ENCODE assay signal across 8 mouse cellular contexts in genomic region chr3:90615415-90615814, GRCm38 (mm10). TPM values are rescaled to one million over a fixed set of nuclear protein-coding genes. Genes with fewer than 3 reads are reported as not detected.
DNase-seq lines count a peak whose midpoint lies in the region; ATAC-seq and TF ChIP-seq lines count a peak whose summit lies in the region.

No protein-coding gene starts in this region.

- H3K79me2 ChIP-seq in myocyte (ENCODE audit: control insufficient read depth, insufficient read depth), result peaks cover 29% of the 10 kb centered on the region

- no peak overlapping the region for H3K9ac ChIP-seq in embryonic facial prominence, embryonic 14.5 days (ENCODE audit: low read depth, low read length)
- H3K9ac ChIP-seq in kidney, embryonic 15.5 days, result no peak overlapping the region
- no peak overlapping the region for H3K9ac ChIP-seq in stomach, embryonic 15.5 days

- ATAC-seq in embryonic facial prominence, embryonic 14.5 days (ENCODE audit: low read depth), result peak; percentile 84
- peak; percentile 65 for ATAC-seq in kidney, embryonic 15.5 days (replicated peaks; ENCODE audit: low FRiP score)
- peak; percentile 68 for ATAC-seq in stomach, embryonic 15.5 days (ENCODE audit: insufficient read depth, low FRiP score, low read depth)

- peak overlapping the region; percentile 25 for H3K4me2 ChIP-seq in embryonic facial prominence, embryonic 14.5 days (ENCODE audit: low read depth, low read length)
- peak overlapping the region; percentile 20; the same call in 1 of the 2 replicates for H3K4me2 ChIP-seq in kidney, embryonic 15.5 days
- H3K4me2 ChIP-seq in myocyte (ENCODE audit: low read depth), result peak overlapping the region; percentile 90
- H3K4me2 ChIP-seq in stomach, embryonic 15.5 days, result peak overlapping the region; percentile 71

- no peaks in the 10 kb centered on the region for H3K27me3 ChIP-seq in embryonic facial prominence, embryonic 14.5 days (replicated peaks; ENCODE audit: control insufficient read depth, insufficient read depth, low read length)
- peaks cover 16% of the 10 kb centered on the region; the same call in 1 of the 2 replicates for H3K27me3 ChIP-seq in heart, embryonic 10.5 days (ENCODE audit: insufficient read depth, poor library complexity, severe bottlenecking)
- no peaks in the 10 kb centered on the region for H3K27me3 ChIP-seq in kidney, embryonic 15.5 days
- H3K27me3 ChIP-seq in myocyte (ENCODE audit: control insufficient read depth, insufficient read depth, insufficient read length), result no peaks in the 10 kb centered on the region
- H3K27me3 ChIP-seq in stomach, embryonic 15.5 days (replicated peaks), result no peaks in the 10 kb centered on the region

- no peak overlapping the region for H3K27ac ChIP-seq in embryonic facial prominence, embryonic 14.5 days (replicated peaks; ENCODE audit: low read depth, low read length)
- no peak overlapping the region for H3K27ac ChIP-seq in heart, embryonic 10.5 days
- no peak overlapping the region for H3K27ac ChIP-seq in kidney, embryonic 15.5 days
- peak overlapping the region; percentile 85; the same call in 1 of the 2 replicates for H3K27ac ChIP-seq in stomach, embryonic 15.5 days

- H3K9me3 ChIP-seq in embryonic facial prominence, embryonic 14.5 days (ENCODE audit: control insufficient read depth, low read length), result 0 out of 2 replicates have a peak, but pooled peaks cover 3% of the 10 kb centered on the region
- H3K9me3 ChIP-seq in heart, embryonic 10.5 days, result no peaks in the 10 kb centered on the region
- H3K9me3 ChIP-seq in kidney, embryonic 15.5 days (replicated peaks), result no peaks in the 10 kb centered on the region
- H3K9me3 ChIP-seq in stomach, embryonic 15.5 days, result no peaks in the 10 kb centered on the region

- H3ac ChIP-seq in myocyte (ENCODE audit: control insufficient read depth, insufficient read length), result no peak overlapping the region

- WGBS in embryonic facial prominence, embryonic 14.5 days, result 10% methylated on average over 7 of the region's 7 CpGs
- 11% methylated on average over 7 of the region's 7 CpGs for WGBS in heart, embryonic 10.5 days
- 9% methylated on average over 7 of the region's 7 CpGs for WGBS in kidney, embryonic 15.5 days
- 9% methylated on average over 7 of the region's 7 CpGs for WGBS in stomach, embryonic 15.5 days

- H3K4me3 ChIP-seq in embryonic facial prominence, embryonic 14.5 days (ENCODE audit: low read depth, low read length), result no peak overlapping the region
- no peak overlapping the region for H3K4me3 ChIP-seq in heart, embryonic 10.5 days
- H3K4me3 ChIP-seq in kidney, embryonic 15.5 days (replicated peaks), result no peak overlapping the region
- H3K4me3 ChIP-seq in myocyte, result peak overlapping the region; percentile 99
- H3K4me3 ChIP-seq in stomach, embryonic 15.5 days (replicated peaks), result peak overlapping the region; percentile 51

- H3K4me1 ChIP-seq in embryonic facial prominence, embryonic 14.5 days (ENCODE audit: control insufficient read depth, insufficient read depth, low read length), result peaks cover 20% of the 10 kb centered on the region
- H3K4me1 ChIP-seq in heart, embryonic 10.5 days, result peaks cover 15% of the 10 kb centered on the region
- peaks cover 40% of the 10 kb centered on the region for H3K4me1 ChIP-seq in kidney, embryonic 15.5 days
- H3K4me1 ChIP-seq in stomach, embryonic 15.5 days, result peaks cover 21% of the 10 kb centered on the region

- peak; percentile 33 for TF ChIP-seq POLR2A in myocyte (IDR thresholded peaks at IDR 0.05; ENCODE audit: insufficient read length, low read depth)

- H3K36me3 ChIP-seq in embryonic facial prominence, embryonic 14.5 days (ENCODE audit: control insufficient read depth, insufficient read depth, low read length), result no peaks in the 10 kb centered on the region
- H3K36me3 ChIP-seq in heart, embryonic 10.5 days, result no peaks in the 10 kb centered on the region
- no peaks in the 10 kb centered on the region for H3K36me3 ChIP-seq in kidney, embryonic 15.5 days
- H3K36me3 ChIP-seq in myocyte (ENCODE audit: control insufficient read depth, insufficient read depth), result peaks cover 47% of the 10 kb centered on the region
- no peaks in the 10 kb centered on the region for H3K36me3 ChIP-seq in stomach, embryonic 15.5 days

- peak; percentile 82 to 87 for DNase-seq in B cell, adult 2 months
- DNase-seq in adrenal gland, postnatal 36 days, result peak; percentile 77 to 82
- DNase-seq in embryonic facial prominence, embryonic 14.5 days (ENCODE audit: low spot score), result peak; percentile 88
- peak; percentile 81 for DNase-seq in heart, embryonic 10.5 days (ENCODE audit: low spot score)
- DNase-seq in liver, result peak; percentile 54

TF ChIP-seq in myocyte, 11 proteins besides CTCF, POLR2A, EP300 and RAD21:
- TF ChIP-seq POLR2AphosphoS2 (IDR thresholded peaks at IDR 0.05; ENCODE audit: insufficient read length, low read depth) (peak; percentile 54), REST (IDR thresholded peaks at IDR 0.05; ENCODE audit: insufficient read depth, insufficient read length) (no peak)

RNA-seq across cellular contexts. Expression of gene S100a6, which starts 2.7 kb away (rescaled TPM):
- total RNA-seq in adrenal gland, postnatal 36 days (2021), result 10 to 100 TPM; 42.5 to 68.0 TPM
- polyA plus RNA-seq in embryonic facial prominence, embryonic 14.5 days (2014; fragmentation: Nextera tagmentation; extraction: Ambion mirVana), result 190 and 334 TPM in 2 replicates
- polyA plus RNA-seq in heart, embryonic 10.5 days (2016; fragmentation: Nextera tagmentation; extraction: Ambion mirVana), result 27.3 and 28.9 TPM in 2 replicates
- polyA plus RNA-seq in kidney, embryonic 15.5 days (2015; fragmentation: Nextera tagmentation; extraction: Ambion mirVana), result 168 and 169 TPM in 2 replicates
- polyA plus RNA-seq in myocyte (2012; fragmentation: generic; extraction: Trizol), result 2,472 TPM
- polyA plus RNA-seq in stomach, embryonic 15.5 days (2015; fragmentation: Nextera tagmentation; extraction: Ambion mirVana), result 503 and 642 TPM in 2 replicates

RNA-seq across cellular contexts. Expression of gene S100a5, which starts 7.1 kb away (rescaled TPM):
- not detected for total RNA-seq in adrenal gland, postnatal 36 days (2021)
- 1.6 TPM in 1 of 2 replicates, not detected in the other for polyA plus RNA-seq in embryonic facial prominence, embryonic 14.5 days (2014; fragmentation: Nextera tagmentation; extraction: Ambion mirVana)
- not detected in 2 replicates for polyA plus RNA-seq in heart, embryonic 10.5 days (2016; fragmentation: Nextera tagmentation; extraction: Ambion mirVana)
- 0.46 TPM in 1 of 2 replicates, not detected in the other for polyA plus RNA-seq in kidney, embryonic 15.5 days (2015; fragmentation: Nextera tagmentation; extraction: Ambion mirVana)
- 0.19 TPM for polyA plus RNA-seq in myocyte (2012; fragmentation: generic; extraction: Trizol)
- polyA plus RNA-seq in stomach, embryonic 15.5 days (2015; fragmentation: Nextera tagmentation; extraction: Ambion mirVana), result 4.5 and 6.5 TPM in 2 replicates

RNA-seq across cellular contexts. Expression of gene S100a4, which starts 11.8 kb away (rescaled TPM):
- total RNA-seq in adrenal gland, postnatal 36 days (2021), result 10 to 100 TPM in 1 of 2 experiments, 1 to 10 TPM in 1; 9.0 to 11.5 TPM
- polyA plus RNA-seq in embryonic facial prominence, embryonic 14.5 days (2014; fragmentation: Nextera tagmentation; extraction: Ambion mirVana), result 16.8 and 22.9 TPM in 2 replicates
- 0.30 and 0.43 TPM in 2 replicates for polyA plus RNA-seq in heart, embryonic 10.5 days (2016; fragmentation: Nextera tagmentation; extraction: Ambion mirVana)
- 4.2 and 6.4 TPM in 2 replicates for polyA plus RNA-seq in kidney, embryonic 15.5 days (2015; fragmentation: Nextera tagmentation; extraction: Ambion mirVana)
- polyA plus RNA-seq in myocyte (2012; fragmentation: generic; extraction: Trizol), result 3,627 TPM
- 13.0 and 13.6 TPM in 2 replicates for polyA plus RNA-seq in stomach, embryonic 15.5 days (2015; fragmentation: Nextera tagmentation; extraction: Ambion mirVana)

RNA-seq across cellular contexts. Expression of gene Gm42674, which starts 13.7 kb away (rescaled TPM):
- not detected for total RNA-seq in adrenal gland, postnatal 36 days (2021)
- not detected in 2 replicates for polyA plus RNA-seq in embryonic facial prominence, embryonic 14.5 days (2014; fragmentation: Nextera tagmentation; extraction: Ambion mirVana)
- polyA plus RNA-seq in heart, embryonic 10.5 days (2016; fragmentation: Nextera tagmentation; extraction: Ambion mirVana), result not detected in 2 replicates
- not detected in 2 replicates for polyA plus RNA-seq in kidney, embryonic 15.5 days (2015; fragmentation: Nextera tagmentation; extraction: Ambion mirVana)
- polyA plus RNA-seq in myocyte (2012; fragmentation: generic; extraction: Trizol), result 0.89 TPM
- polyA plus RNA-seq in stomach, embryonic 15.5 days (2015; fragmentation: Nextera tagmentation; extraction: Ambion mirVana), result not detected in 2 replicates

RNA-seq across cellular contexts. Expression of gene S100a2, which starts 25.4 kb away (rescaled TPM):
- not detected for total RNA-seq in adrenal gland, postnatal 36 days (2021)
- polyA plus RNA-seq in embryonic facial prominence, embryonic 14.5 days (2014; fragmentation: Nextera tagmentation; extraction: Ambion mirVana), result not detected in 2 replicates
- not detected in 2 replicates for polyA plus RNA-seq in heart, embryonic 10.5 days (2016; fragmentation: Nextera tagmentation; extraction: Ambion mirVana)
- not detected in 2 replicates for polyA plus RNA-seq in kidney, embryonic 15.5 days (2015; fragmentation: Nextera tagmentation; extraction: Ambion mirVana)
- not detected for polyA plus RNA-seq in myocyte (2012; fragmentation: generic; extraction: Trizol)
- not detected in 2 replicates for polyA plus RNA-seq in stomach, embryonic 15.5 days (2015; fragmentation: Nextera tagmentation; extraction: Ambion mirVana)

Comparison
In these comparisons a context has a peak if more than half of its experiments do, and no peak if none do; other contexts are left out.
1. H3K4me2 ChIP-seq: peak in every context shown above with its lines; median percentile 90 in myocyte; 71 in stomach, embryonic 15.5 days; 25 in embryonic facial prominence, embryonic 14.5 days; 20 in kidney, embryonic 15.5 days.
2. H3K4me3 ChIP-seq: peak in myocyte (single experiment) and stomach, embryonic 15.5 days (single experiment); none in embryonic facial prominence, embryonic 14.5 days (single experiment), heart, embryonic 10.5 days (single experiment) and kidney, embryonic 15.5 days (single experiment).
3. RNA of gene S100a4, which starts 11.8 kb away (polyA plus RNA-seq): 3,627 TPM in myocyte (single experiment); 16.8 to 22.9 TPM in embryonic facial prominence, embryonic 14.5 days, 13.0 to 13.6 TPM in stomach, embryonic 15.5 days, 4.2 to 6.4 TPM in kidney, embryonic 15.5 days and 0.30 to 0.43 TPM in heart, embryonic 10.5 days; every median in the first group is over 100 times any median in the second.
4. Peak in every context shown above with its lines, with median percentiles within 50 percentile points of each other: DNase-seq and ATAC-seq.